Mouse (Mus musculus): Measurements from ENCODE around the gene Plxna4.

- TF ChIP-seq CHD1 (IDR thresholded peaks at IDR 0.05; ENCODE audit: low read depth, low read length): no peak
- TF ChIP-seq BHLHE40 (IDR thresholded peaks at IDR 0.05; ENCODE audit: low read depth, low read length): no peak
- TF ChIP-seq EP300 (IDR thresholded peaks at IDR 0.05; ENCODE audit: low read length): no peak
- TF ChIP-seq E2F4 (IDR thresholded peaks at IDR 0.05; ENCODE audit: insufficient replicate concordance, low read depth, low read length): no peak
- no peak for TF ChIP-seq RCOR1 (conservative IDR thresholded peaks at IDR 0.05; ENCODE audit: low read depth, low read length)
- TF ChIP-seq SIN3A (IDR thresholded peaks at IDR 0.05; ENCODE audit: low read length): no peak
- no peak for TF ChIP-seq TBP (conservative IDR thresholded peaks at IDR 0.05; ENCODE audit: low read depth, low read length)
- peak in 1 of 2 experiments; percentile 68; a peak in 2 of 4 replicates for TF ChIP-seq CTCF (conservative IDR thresholded peaks at IDR 0.05 in 1 of 2, IDR thresholded peaks at IDR 0.05 in 1 of 2; ENCODE audit: low read depth in 2 of 2, low read length in 2 of 2)
- no peak for TF ChIP-seq HCFC1 (IDR thresholded peaks at IDR 0.05; ENCODE audit: low read depth, low read length)
- TF ChIP-seq POLR2A (IDR thresholded peaks at IDR 0.05; ENCODE audit: low read depth, low read length): no peak
- no peak for TF ChIP-seq UBTF (IDR thresholded peaks at IDR 0.05; ENCODE audit: low read depth, low read length)
- no peak for TF ChIP-seq JUND (conservative IDR thresholded peaks at IDR 0.05; ENCODE audit: low read depth, low read length)
- TF ChIP-seq NRF1 (IDR thresholded peaks at IDR 0.05; ENCODE audit: low read depth, low read length): no peak
Measured at GRCm38 (mm10) chr6:32320254-32320653, 267.7 kb downstream of the Plxna4 start.
